Mouse (Mus musculus): Measurements from ENCODE around the gene Foxs1.

- no peak for TF ChIP-seq GATA1 (IDR thresholded peaks at IDR 0.05; ENCODE audit: borderline replicate concordance, low read length)
- no peak for TF ChIP-seq FLI1 (IDR thresholded peaks at IDR 0.05; ENCODE audit: low read length)
Observed at GRCm38 (mm10) chr2:152942898-152943515, 10.0 kb upstream of the Foxs1 start.
